Comparison of ENCODE assay signal across 20 mouse cellular contexts in genomic region chr19:4876755-4877154, GRCm38 (mm10). TPM values are rescaled to one million over a fixed set of nuclear protein-coding genes. Genes with fewer than 3 reads are reported as not detected.
A peak's percentile ranks its signal among the peaks of the same experiment; 100 is the strongest.
DNase-seq lines count a peak whose midpoint lies in the region; ATAC-seq and TF ChIP-seq lines count a peak whose summit lies in the region.
"Had no signal": no experiment of that assay in that cellular context is flagged by ENCODE, and none has a peak within 500 bp of the region (broad histone marks: within the 10 kb centered on the region; RNA-seq: fewer than 3 reads in every experiment).

No protein-coding gene starts in this region.

- 75% methylated on average over 3 of the region's 3 CpGs for WGBS in heart, embryonic 12.5 days
- WGBS in embryonic facial prominence, embryonic 13.5 days, result 39% methylated on average over 3 of the region's 3 CpGs
- 65% methylated on average over 3 of the region's 3 CpGs for WGBS in limb, embryonic 12.5 days
- 57% methylated on average over 3 of the region's 3 CpGs for WGBS in forebrain, embryonic 16.5 days

- H3K9me3 ChIP-seq in heart, embryonic 12.5 days (replicated peaks), result no peaks in the 10 kb centered on the region
- H3K9me3 ChIP-seq in E14TG2a.4 (ENCODE audit: low read length), result no peaks in the 10 kb centered on the region
- H3K9me3 ChIP-seq in embryonic facial prominence, embryonic 13.5 days, result no peaks in the 10 kb centered on the region
- no peaks in the 10 kb centered on the region for H3K9me3 ChIP-seq in limb, embryonic 12.5 days
- H3K9me3 ChIP-seq in forebrain, embryonic 16.5 days (ENCODE audit: control insufficient read depth, low read length), result no peaks in the 10 kb centered on the region
- H3K9me3 ChIP-seq: forebrain, embryonic 15.5 days; G1E; liver, embryonic 15.5 days; megakaryocyte, embryonic 14.5 days; neural tube, embryonic 12.5 days had no signal

- peaks cover 8% of the 10 kb centered on the region; the same call in 1 of the 2 replicates for H3K27me3 ChIP-seq in heart, embryonic 12.5 days (replicated peaks)
- H3K27me3 ChIP-seq in E14TG2a.4 (ENCODE audit: insufficient read depth, low read length), result peaks cover 4% of the 10 kb centered on the region; the same call in 1 of the 2 replicates
- H3K27me3 ChIP-seq in embryonic facial prominence, embryonic 13.5 days, result peaks cover 4% of the 10 kb centered on the region; the same call in 1 of the 2 replicates
- peaks cover 14% of the 10 kb centered on the region for H3K27me3 ChIP-seq in limb, embryonic 12.5 days
- H3K27me3 ChIP-seq in forebrain, embryonic 16.5 days (replicated peaks; ENCODE audit: control insufficient read depth, insufficient read depth, low read length), result peaks cover 6% of the 10 kb centered on the region; the same call in 1 of the 2 replicates
- H3K27me3 ChIP-seq: neural tube, embryonic 12.5 days had no signal

- DNase-seq in heart, postnatal 36 days, result no peak
- DNase-seq in spleen, postnatal 36 days (ENCODE audit: low spot score in 2 of 2), result no peak
- DNase-seq: adrenal gland, postnatal 36 days; B cell, adult 2 months; cerebellum, adult 9-11 months; kidney, adult 18-20 months; layer of hippocampus, postnatal 36 days; lung, postnatal 10 days had no signal

- TF ChIP-seq CTCF in E14TG2a.4 (conservative IDR thresholded peaks at IDR 0.05; ENCODE audit: low read length), result no peak

- H3K4me2 ChIP-seq in heart, embryonic 12.5 days, result 0 out of 2 replicates have a peak overlapping the region, but pooled peaks have one; percentile 87
- H3K4me2 ChIP-seq in embryonic facial prominence, embryonic 13.5 days, result peak overlapping the region; percentile 9; the same call in 1 of the 2 replicates
- no peak overlapping the region for H3K4me2 ChIP-seq in limb, embryonic 12.5 days
- H3K4me2 ChIP-seq in forebrain, embryonic 16.5 days (ENCODE audit: low read length), result no peak overlapping the region
- H3K4me2 ChIP-seq: forebrain, embryonic 15.5 days; liver, embryonic 15.5 days had no signal

- peaks cover 12% of the 10 kb centered on the region for H3K4me1 ChIP-seq in heart, embryonic 12.5 days (replicated peaks)
- peaks cover 70% of the 10 kb centered on the region for H3K4me1 ChIP-seq in E14TG2a.4 (replicated peaks; ENCODE audit: low read depth, low read length)
- peaks cover 16% of the 10 kb centered on the region for H3K4me1 ChIP-seq in embryonic facial prominence, embryonic 13.5 days
- H3K4me1 ChIP-seq in limb, embryonic 12.5 days (replicated peaks), result peaks cover 14% of the 10 kb centered on the region
- H3K4me1 ChIP-seq in forebrain, embryonic 16.5 days (replicated peaks; ENCODE audit: control insufficient read depth, insufficient read depth, low read length), result peaks cover 15% of the 10 kb centered on the region

- H3K4me3 ChIP-seq in heart, embryonic 12.5 days, result no peak overlapping the region
- H3K4me3 ChIP-seq in E14TG2a.4 (replicated peaks; ENCODE audit: low read length), result peak overlapping the region; percentile 98
- no peak overlapping the region for H3K4me3 ChIP-seq in embryonic facial prominence, embryonic 13.5 days
- no peak overlapping the region for H3K4me3 ChIP-seq in limb, embryonic 12.5 days (replicated peaks)
- H3K4me3 ChIP-seq in forebrain, embryonic 16.5 days (replicated peaks; ENCODE audit: low read length), result no peak overlapping the region
- H3K4me3 ChIP-seq: megakaryocyte, embryonic 14.5 days; neural tube, embryonic 12.5 days had no signal

- no peak overlapping the region for H3K9ac ChIP-seq in heart, embryonic 12.5 days
- no peak overlapping the region for H3K9ac ChIP-seq in embryonic facial prominence, embryonic 13.5 days
- no peak overlapping the region for H3K9ac ChIP-seq in limb, embryonic 12.5 days (replicated peaks)
- H3K9ac ChIP-seq in forebrain, embryonic 16.5 days (replicated peaks; ENCODE audit: low read depth, low read length), result no peak overlapping the region
- H3K9ac ChIP-seq: forebrain, embryonic 15.5 days had no signal

- H3K27ac ChIP-seq in heart, embryonic 12.5 days (ENCODE audit: poor library complexity, severe bottlenecking), result no peak overlapping the region
- H3K27ac ChIP-seq in embryonic facial prominence, embryonic 13.5 days, result no peak overlapping the region
- peak overlapping the region; percentile 1; the same call in 1 of the 2 replicates for H3K27ac ChIP-seq in limb, embryonic 12.5 days
- H3K27ac ChIP-seq in forebrain, embryonic 16.5 days (ENCODE audit: low read length), result no peak overlapping the region
- H3K27ac ChIP-seq: forebrain, embryonic 15.5 days; neural tube, embryonic 12.5 days had no signal

- no peaks in the 10 kb centered on the region for H3K36me3 ChIP-seq in heart, embryonic 12.5 days
- H3K36me3 ChIP-seq in E14TG2a.4 (ENCODE audit: insufficient read depth, low read length), result peaks cover 27% of the 10 kb centered on the region
- H3K36me3 ChIP-seq in embryonic facial prominence, embryonic 13.5 days, result no peaks in the 10 kb centered on the region
- no peaks in the 10 kb centered on the region for H3K36me3 ChIP-seq in limb, embryonic 12.5 days
- H3K36me3 ChIP-seq in forebrain, embryonic 16.5 days (ENCODE audit: control insufficient read depth, insufficient read depth), result no peaks in the 10 kb centered on the region
- H3K36me3 ChIP-seq: forebrain, embryonic 15.5 days; neural tube, embryonic 12.5 days had no signal

- no peak for ATAC-seq in heart, embryonic 12.5 days (ENCODE audit: insufficient number of reproducible peaks, low FRiP score)
- ATAC-seq in embryonic facial prominence, embryonic 13.5 days (ENCODE audit: insufficient number of reproducible peaks, insufficient read depth, low FRiP score, low TSS enrichment, low read depth), result no peak
- no peak for ATAC-seq in limb, embryonic 12.5 days (ENCODE audit: insufficient number of reproducible peaks, insufficient read depth, low FRiP score, low TSS enrichment, low read depth)
- no peak for ATAC-seq in forebrain, embryonic 16.5 days
- ATAC-seq: forebrain, embryonic 15.5 days had no signal

- intact Hi-C loops in heart, postnatal 36 days (cut with DNase I), result loop anchor here (5.0 kb wide), 1 partner anchor 51 kb away; the partner anchor contains the start of gene Dpp3

RNA-seq across cellular contexts. Expression of gene Actn3, which starts 1.0 kb away (rescaled TPM):
- 4.1 and 4.2 TPM in 2 replicates for polyA plus RNA-seq in heart, embryonic 12.5 days (2016; fragmentation: Nextera tagmentation; extraction: Ambion mirVana)
- total RNA-seq in heart, postnatal 36 days (2021), result under 1 TPM; 0.30 to 0.44 TPM
- polyA plus RNA-seq in embryonic facial prominence, embryonic 13.5 days (2015; fragmentation: Nextera tagmentation; extraction: Ambion mirVana), result 5.1 and 6.3 TPM in 2 replicates
- polyA plus RNA-seq in limb, embryonic 12.5 days (2016; fragmentation: Nextera tagmentation; extraction: Ambion mirVana), result 9.0 and 9.1 TPM in 2 replicates
- polyA plus RNA-seq in forebrain, embryonic 16.5 days (2015; fragmentation: Nextera tagmentation; extraction: Ambion mirVana), result 0.86 and 0.94 TPM in 2 replicates

RNA-seq across cellular contexts. Expression of gene Zdhhc24, which starts 1.7 kb away (rescaled TPM):
- polyA plus RNA-seq in heart, embryonic 12.5 days (2016; fragmentation: Nextera tagmentation; extraction: Ambion mirVana), result 9.6 TPM in 2 replicates
- 1 to 10 TPM; 3.2 to 3.4 TPM for total RNA-seq in heart, postnatal 36 days (2021)
- 10.4 and 11.1 TPM in 2 replicates for polyA plus RNA-seq in embryonic facial prominence, embryonic 13.5 days (2015; fragmentation: Nextera tagmentation; extraction: Ambion mirVana)
- 9.5 and 10.7 TPM in 2 replicates for polyA plus RNA-seq in limb, embryonic 12.5 days (2016; fragmentation: Nextera tagmentation; extraction: Ambion mirVana)
- 22.8 and 26.8 TPM in 2 replicates for polyA plus RNA-seq in forebrain, embryonic 16.5 days (2015; fragmentation: Nextera tagmentation; extraction: Ambion mirVana)

RNA-seq across cellular contexts. Expression of gene Ctsf, which starts 21.8 kb away (rescaled TPM):
- 36.2 and 41.1 TPM in 2 replicates for polyA plus RNA-seq in heart, embryonic 12.5 days (2016; fragmentation: Nextera tagmentation; extraction: Ambion mirVana)
- 10 to 100 TPM; 84.5 to 90.7 TPM for total RNA-seq in heart, postnatal 36 days (2021)
- polyA plus RNA-seq in embryonic facial prominence, embryonic 13.5 days (2015; fragmentation: Nextera tagmentation; extraction: Ambion mirVana), result 40.4 and 45.8 TPM in 2 replicates
- 31.6 and 36.0 TPM in 2 replicates for polyA plus RNA-seq in limb, embryonic 12.5 days (2016; fragmentation: Nextera tagmentation; extraction: Ambion mirVana)
- polyA plus RNA-seq in forebrain, embryonic 16.5 days (2015; fragmentation: Nextera tagmentation; extraction: Ambion mirVana), result 59.2 and 73.6 TPM in 2 replicates

RNA-seq across cellular contexts. Expression of gene Bbs1, which starts 29.7 kb away (rescaled TPM):
- polyA plus RNA-seq in heart, embryonic 12.5 days (2016; fragmentation: Nextera tagmentation; extraction: Ambion mirVana), result 2.8 and 3.4 TPM in 2 replicates
- 1 to 10 TPM; 2.3 to 5.1 TPM for total RNA-seq in heart, postnatal 36 days (2021)
- polyA plus RNA-seq in embryonic facial prominence, embryonic 13.5 days (2015; fragmentation: Nextera tagmentation; extraction: Ambion mirVana), result 4.1 and 5.6 TPM in 2 replicates
- polyA plus RNA-seq in limb, embryonic 12.5 days (2016; fragmentation: Nextera tagmentation; extraction: Ambion mirVana), result 5.1 and 6.5 TPM in 2 replicates
- polyA plus RNA-seq in forebrain, embryonic 16.5 days (2015; fragmentation: Nextera tagmentation; extraction: Ambion mirVana), result 8.5 and 10.1 TPM in 2 replicates

RNA-seq across cellular contexts. Expression of gene Ccdc87, which starts 37.6 kb away (rescaled TPM):
- polyA plus RNA-seq in heart, embryonic 12.5 days (2016; fragmentation: Nextera tagmentation; extraction: Ambion mirVana), result 0.05 TPM in 1 of 2 replicates, not detected in the other
- total RNA-seq in heart, postnatal 36 days (2021), result not detected
- polyA plus RNA-seq in embryonic facial prominence, embryonic 13.5 days (2015; fragmentation: Nextera tagmentation; extraction: Ambion mirVana), result 0.06 and 0.26 TPM in 2 replicates
- 0.06 and 0.09 TPM in 2 replicates for polyA plus RNA-seq in limb, embryonic 12.5 days (2016; fragmentation: Nextera tagmentation; extraction: Ambion mirVana)
- polyA plus RNA-seq in forebrain, embryonic 16.5 days (2015; fragmentation: Nextera tagmentation; extraction: Ambion mirVana), result 0.61 and 0.62 TPM in 2 replicates
- total RNA-seq: heart, postnatal 25 days had no signal
- polyA plus RNA-seq: G1E; heart, embryonic 11.5 days; liver, embryonic 15.5 days had no signal

Comparison
In these comparisons a context has a peak if more than half of its experiments do, and no peak if none do; other contexts are left out.
1. H3K4me2 ChIP-seq: peak in heart, embryonic 12.5 days (single experiment) and embryonic facial prominence, embryonic 13.5 days (single experiment); none in limb, embryonic 12.5 days (single experiment) and forebrain, embryonic 16.5 days (single experiment).